Mouse (Mus musculus) MEL (cell line): ENCODE data around the gene Dtx4. TPM values are rescaled to one million over a fixed set of nuclear protein-coding genes. Genes with fewer than 3 reads are reported as not detected.

ENCODE experiments used
- DNase-seq: peaks from one replicate; pipeline ENCODE4 v3.0.0; 2011; ENCODE audit warnings: low read depth, low spot score
- H3K27ac ChIP-seq: 2 replicates; pipeline ENCODE4 v1.5.1; 2012; ENCODE audit warnings: low read depth, mild to moderate bottlenecking, control low read depth, low read length, moderate library complexity; ENCODE audit not compliant: control insufficient read depth
- H3K27me3 ChIP-seq, 2 experiments: fragments of 150-350 bp in 1 of 2; sonication (generic) in 1 of 2; 2 replicates each; pipeline ENCODE4 v1.6.1; 2012; ENCODE audit warnings: low read length in 2 of 2, mild to moderate bottlenecking in 2 of 2, improper control_type of control experiment in 1 of 2, moderate library complexity in 1 of 2; ENCODE audit not compliant: insufficient read depth in 2 of 2, control insufficient read depth in 1 of 2
- H3K36me3 ChIP-seq, 2 experiments: 2 replicates each; pipeline ENCODE4 v1.6.1; 2012 to 2014; ENCODE audit warnings: low read length in 2 of 2, improper control_type of control experiment in 1 of 2, inconsistent platforms in 1 of 2, mild to moderate bottlenecking in 1 of 2; ENCODE audit not compliant: insufficient read depth in 2 of 2, control insufficient read depth in 1 of 2
- H3K4me1 ChIP-seq, 2 experiments: fragments of 150-350 bp in 1 of 2; sonication (generic) in 1 of 2; 2 replicates each; pipeline ENCODE4 v1.6.1; 2012; ENCODE audit warnings: low read length in 2 of 2, improper control_type of control experiment in 1 of 2, mild to moderate bottlenecking in 1 of 2; ENCODE audit not compliant: insufficient read depth in 2 of 2, control insufficient read depth in 1 of 2
- H3K4me3 ChIP-seq, 2 experiments: fragments of 150-350 bp in 1 of 2; sonication (generic) in 1 of 2; 2 replicates each; pipeline ENCODE4 v1.5.1; 2012; ENCODE audit warnings: low read depth in 2 of 2, low read length in 2 of 2, mild to moderate bottlenecking in 2 of 2, moderate library complexity in 2 of 2, control low read depth in 1 of 2, improper control_type of control experiment in 1 of 2; ENCODE audit not compliant: control insufficient read depth in 1 of 2, insufficient read depth in 1 of 2
- H3K79me2 ChIP-seq: 2 replicates; pipeline ENCODE4 v1.6.1; 2012; ENCODE audit warnings: mild to moderate bottlenecking, low read length, moderate library complexity; ENCODE audit not compliant: control insufficient read depth, poor library complexity, insufficient read depth
- H3K9ac ChIP-seq: 2 replicates; pipeline ENCODE4 v1.6.1; 2012; ENCODE audit warnings: low read depth, mild to moderate bottlenecking, control low read depth, low read length, moderate library complexity; ENCODE audit not compliant: control insufficient read depth, poor library complexity, severe bottlenecking
- H3K9me3 ChIP-seq: fragments of 150-350 bp; sonication (generic); replicated peaks from 2 replicates; pipeline ENCODE4 v1.6.1; 2012; ENCODE audit warnings: mild to moderate bottlenecking, low read length, improper control_type of control experiment, moderate library complexity; ENCODE audit not compliant: insufficient read depth
- BHLHE40 ChIP-seq: IDR thresholded peaks from 2 replicates; pipeline ENCODE4 v1.6.1; 2012; ENCODE audit warnings: low read depth, mild to moderate bottlenecking, inconsistent platforms, low read length, improper control_type of control experiment, borderline replicate concordance
- ELF1 ChIP-seq: IDR thresholded peaks from 2 replicates; pipeline ENCODE4 v1.6.1; 2014; ENCODE audit warnings: low read depth, mild to moderate bottlenecking, inconsistent platforms, low read length, improper control_type of control experiment, moderate library complexity
- EP300 ChIP-seq, 2 experiments: IDR thresholded peaks; 2 replicates each; pipeline ENCODE4 v1.6.1; 2011; ENCODE audit warnings: improper control_type of control experiment in 2 of 2, low read length in 2 of 2, low read depth in 1 of 2, mild to moderate bottlenecking in 1 of 2
- GATA1 ChIP-seq: IDR thresholded peaks from 2 replicates; pipeline ENCODE4 v1.6.1; 2011; ENCODE audit warnings: low read depth, low read length, improper control_type of control experiment
- MAFK ChIP-seq: IDR thresholded peaks from 2 replicates; pipeline ENCODE4 v1.6.1; 2011; ENCODE audit warnings: low read depth, mild to moderate bottlenecking, low read length, improper control_type of control experiment, borderline replicate concordance
- MAX ChIP-seq: IDR thresholded peaks from 2 replicates; pipeline ENCODE4 v1.6.1; 2011; ENCODE audit warnings: low read length, improper control_type of control experiment
- MAZ ChIP-seq: IDR thresholded peaks from 2 replicates; pipeline ENCODE4 v1.6.1; 2012; ENCODE audit warnings: low read depth, mild to moderate bottlenecking, inconsistent platforms, low read length, improper control_type of control experiment
- NELFE ChIP-seq: IDR thresholded peaks from 2 replicates; pipeline ENCODE4 v1.6.1; 2011; ENCODE audit warnings: low read depth, low read length, improper control_type of control experiment
- NRF1 ChIP-seq: IDR thresholded peaks from 2 replicates; pipeline ENCODE4 v1.6.1; 2014; ENCODE audit warnings: low read depth, mild to moderate bottlenecking, inconsistent platforms, low read length, improper control_type of control experiment, moderate library complexity; ENCODE audit not compliant: poor library complexity, insufficient read depth, severe bottlenecking
- POLR2A ChIP-seq, 2 experiments: IDR thresholded peaks; 2 replicates each; pipeline ENCODE4 v1.6.1; 2011 to 2012; ENCODE audit warnings: low read length in 2 of 2, mild to moderate bottlenecking in 2 of 2, control low read depth in 1 of 2, improper control_type of control experiment in 1 of 2, low read depth in 1 of 2, moderate library complexity in 1 of 2; ENCODE audit not compliant: control insufficient read depth in 1 of 2, insufficient read depth in 1 of 2, poor library complexity in 1 of 2
- POLR2AphosphoS2 ChIP-seq: IDR thresholded peaks from 2 replicates; pipeline ENCODE4 v1.6.1; 2011; ENCODE audit warnings: low read length, improper control_type of control experiment
- RAD21 ChIP-seq: IDR thresholded peaks from 2 replicates; pipeline ENCODE4 v1.6.1; 2011; ENCODE audit warnings: mild to moderate bottlenecking, low read depth, low read length, improper control_type of control experiment
- SIN3A ChIP-seq: IDR thresholded peaks from 2 replicates; pipeline ENCODE4 v1.6.1; 2012; ENCODE audit warnings: low read length, improper control_type of control experiment, inconsistent platforms
- SMC3 ChIP-seq: IDR thresholded peaks from 2 replicates; pipeline ENCODE4 v1.6.1; 2011; ENCODE audit warnings: low read depth, low read length, improper control_type of control experiment
- TAL1 ChIP-seq: IDR thresholded peaks from 2 replicates; pipeline ENCODE4 v1.6.1; 2012; ENCODE audit warnings: mild to moderate bottlenecking, inconsistent platforms, low read length, moderate library complexity, mixed read lengths
- TBP ChIP-seq: IDR thresholded peaks from 2 replicates; pipeline ENCODE4 v1.8.0; 2011; ENCODE audit warnings: low read depth, low read length, improper control_type of control experiment
- TCF12 ChIP-seq: IDR thresholded peaks from 2 replicates; pipeline ENCODE4 v1.6.1; 2014; ENCODE audit warnings: low read depth, mild to moderate bottlenecking, inconsistent platforms, low read length, improper control_type of control experiment, moderate library complexity
- UBTF ChIP-seq: IDR thresholded peaks from 2 replicates; pipeline ENCODE4 v1.6.1; 2012; ENCODE audit warnings: low read depth, mild to moderate bottlenecking, inconsistent platforms, low read length, improper control_type of control experiment, moderate library complexity, borderline replicate concordance; ENCODE audit not compliant: insufficient read depth
- USF2 ChIP-seq, 2 experiments: IDR thresholded peaks; 2 replicates each; pipeline ENCODE4 v1.6.1; 2011 to 2012; ENCODE audit warnings: improper control_type of control experiment in 2 of 2, low read length in 2 of 2, borderline replicate concordance in 1 of 2, inconsistent platforms in 1 of 2, low read depth in 1 of 2, mild to moderate bottlenecking in 1 of 2; ENCODE audit not compliant: insufficient read depth in 1 of 2
- polyA plus RNA-seq, 2 experiments: library from polyadenylated mRNA; stranded (reverse) in 1 of 2; unstranded in 1 of 2; fragments of >175 nt in 1 of 2; fragments of >200 nt in 1 of 2; gene quantifications; 2 replicates each; pipeline versions ENCODE4 v1.2.1 to v1.2.4; 2012; ENCODE audit warnings: low replicate concordance in 2 of 2, low read depth in 1 of 2; ENCODE audit not compliant: insufficient read length in 2 of 2, insufficient read depth in 1 of 2, missing spikeins in 1 of 2
- total RNA-seq: library from RNA; depleted of rRNA; stranded (reverse); fragments of 300-350 nt; gene quantifications from 2 replicates; pipeline ENCODE4 v1.2.3, GENCODE M21; 2012

The Dtx4 gene
- total and polyA plus RNA-seq, 3 experiments = 2.2 to 8.8 TPM; not detected in 1

DNA sequence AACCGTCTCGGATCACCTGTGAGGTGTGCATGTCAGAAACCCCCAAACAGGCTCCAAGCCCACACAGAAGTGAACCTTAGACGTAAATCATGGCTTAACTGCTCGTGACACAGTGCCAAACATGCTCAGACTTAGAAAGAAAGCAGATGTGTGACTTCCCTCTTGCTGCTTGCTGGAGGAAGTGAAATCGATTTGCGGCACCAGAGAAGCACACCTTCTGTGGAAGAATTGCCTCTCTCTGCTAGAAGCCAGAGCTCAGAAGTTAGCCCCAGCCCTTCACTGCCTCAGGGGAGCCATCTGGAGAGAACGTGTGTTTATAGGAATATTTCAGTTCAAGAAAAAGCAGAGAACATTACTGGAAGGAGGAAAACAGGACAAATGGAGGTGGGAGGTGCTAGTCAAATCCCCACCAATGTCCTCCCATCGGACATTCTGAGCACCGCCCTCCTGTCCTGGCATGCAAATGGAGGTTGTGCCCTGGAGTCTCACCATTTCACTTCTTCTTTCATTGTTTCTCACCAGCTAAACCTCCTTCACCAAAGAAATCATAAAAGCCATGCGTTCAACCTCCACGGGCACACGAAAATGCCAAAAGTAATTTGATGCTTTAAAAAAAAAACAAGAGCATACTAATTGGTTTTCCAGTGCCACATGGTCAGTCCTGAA is 43.7 kb downstream of the Dtx4 start:
- H3K4me1 ChIP-seq = no peaks in the 10 kb centered on the region
- H3K4me3 ChIP-seq = no peak overlapping the region
- no peaks in the 10 kb centered on the region for H3K79me2 ChIP-seq
- no peaks in the 10 kb centered on the region for H3K36me3 ChIP-seq
- DNase-seq = no peak
- no peaks in the 10 kb centered on the region for H3K9me3 ChIP-seq
- H3K27ac ChIP-seq = no peak overlapping the region
- TF ChIP-seq TAL1 (no peak), EP300 (IDR thresholded peaks at IDR 0.05; ENCODE audit: low read depth in 1 of 2, low read length in 2 of 2) (no peak), MAFK (no peak), GATA1 (no peak), BHLHE40 (no peak)
- H3K9ac ChIP-seq = no peak overlapping the region
- H3K27me3 ChIP-seq = no peaks in the 10 kb centered on the region; a peak in 1 of 4 replicates

DNA sequence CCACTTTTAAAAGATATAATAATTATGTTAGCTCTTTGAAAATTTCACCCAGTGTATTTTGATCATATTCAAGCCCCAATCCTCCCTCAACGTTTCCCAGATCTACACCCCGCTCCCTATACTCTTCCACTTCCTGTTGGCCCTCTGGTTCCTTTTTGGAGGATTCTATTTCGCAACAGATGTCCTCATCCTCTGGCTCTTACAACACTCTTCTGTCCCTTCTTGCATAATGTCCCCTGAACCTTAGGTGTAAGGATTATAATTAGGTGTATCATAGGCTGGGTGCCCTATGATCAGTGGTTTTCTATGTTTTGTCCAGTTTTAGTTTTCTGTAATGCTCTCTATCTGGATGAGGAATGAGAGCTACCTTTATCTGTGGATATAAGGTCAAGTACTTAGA is 56.2 kb downstream of the Dtx4 start:
- no peaks in the 10 kb centered on the region for H3K36me3 ChIP-seq
- H3K27ac ChIP-seq = no peak overlapping the region
- H3K27me3 ChIP-seq = peaks cover 2 to 4% of the 10 kb centered on the region in 2 experiments; a peak in 2 of 4 replicates
- H3K79me2 ChIP-seq = no peaks in the 10 kb centered on the region
- no peaks in the 10 kb centered on the region for H3K9me3 ChIP-seq
- H3K9ac ChIP-seq = no peak overlapping the region
- TF ChIP-seq SIN3A = no peak
- no peak for TF ChIP-seq POLR2A (IDR thresholded peaks at IDR 0.05; ENCODE audit: control insufficient read depth in 1 of 2, insufficient read depth in 1 of 2, low read depth in 1 of 2, low read length in 2 of 2, poor library complexity in 1 of 2)
- no peak for TF ChIP-seq ELF1
- no peak for TF ChIP-seq NRF1
- no peak for TF ChIP-seq EP300 (IDR thresholded peaks at IDR 0.05; ENCODE audit: low read depth in 1 of 2, low read length in 2 of 2)
- no peak for TF ChIP-seq TCF12
- TF ChIP-seq POLR2AphosphoS2 = no peak
- no peak for TF ChIP-seq NELFE
- TF ChIP-seq SMC3 = no peak
- no peak for TF ChIP-seq TBP
- TF ChIP-seq MAX = no peak
- TF ChIP-seq USF2 (IDR thresholded peaks at IDR 0.05; ENCODE audit: borderline replicate concordance in 1 of 2, insufficient read depth in 1 of 2, low read depth in 1 of 2, low read length in 2 of 2) = no peak
- no peak for TF ChIP-seq MAZ
- TF ChIP-seq RAD21 = no peak
- no peak for TF ChIP-seq UBTF
- no peak for DNase-seq
- no peak overlapping the region for H3K4me3 ChIP-seq
- H3K4me1 ChIP-seq = no peaks in the 10 kb centered on the region
